Mouse (Mus musculus): Measurements from ENCODE around the gene Dpyd. TPM values are rescaled to one million over a fixed set of nuclear protein-coding genes. Genes with fewer than 3 reads are reported as not detected.

The Dpyd gene
- polyA plus RNA-seq, 1 experiment from 2014 or later, result 6.7 TPM

GRCm38 (mm10) chr3:118663987-118664692 lies 102.2 kb downstream of the Dpyd start:
- 50% methylated on average over 5 of the region's 5 CpGs for WGBS

GRCm38 (mm10) chr3:118674121-118674745 lies 112.3 kb downstream of the Dpyd start:
- no peak for DNase-seq (ENCODE audit: low spot score)
- no peak overlapping the region; the same call in 1 of the 2 replicates for H3K4me3 ChIP-seq (ENCODE audit: low read depth, low read length)
- H3K4me2 ChIP-seq (ENCODE audit: low read depth, low read length, severe bottlenecking), result peak overlapping the region; percentile 29
- H3K36me3 ChIP-seq (ENCODE audit: control insufficient read depth, insufficient read depth, low read length), result no peaks in the 10 kb centered on the region
- no peaks in the 10 kb centered on the region for H3K27me3 ChIP-seq (ENCODE audit: control insufficient read depth, insufficient read depth, low read length)
- H3K4me1 ChIP-seq (replicated peaks; ENCODE audit: control insufficient read depth, insufficient read depth, low read length), result no peaks in the 10 kb centered on the region; the same call in 1 of the 2 replicates
- no peak overlapping the region for H3K9ac ChIP-seq (ENCODE audit: low read length)
- peak; percentile 78 for ATAC-seq (replicated peaks; ENCODE audit: low FRiP score)
- 20% methylated on average over 10 of the region's 10 CpGs for WGBS
- no peak overlapping the region for H3K27ac ChIP-seq (ENCODE audit: low read depth, low read length)
- no peaks in the 10 kb centered on the region for H3K9me3 ChIP-seq (ENCODE audit: control insufficient read depth, low read length)

More at GRCm38 (mm10) chr3:118663987-118664692, 102.2 kb downstream of the Dpyd start:
- no peak overlapping the region for H3K27ac ChIP-seq (ENCODE audit: low read depth, low read length)
- no peak overlapping the region for H3K4me3 ChIP-seq (ENCODE audit: low read depth, low read length)
- no peaks in the 10 kb centered on the region for H3K36me3 ChIP-seq (ENCODE audit: control insufficient read depth, insufficient read depth, low read length)
- no peak overlapping the region for H3K4me2 ChIP-seq (ENCODE audit: low read depth, low read length, severe bottlenecking)
- H3K27me3 ChIP-seq (ENCODE audit: control insufficient read depth, insufficient read depth, low read length), result no peaks in the 10 kb centered on the region
- H3K9ac ChIP-seq (ENCODE audit: low read length), result no peak overlapping the region
- no peaks in the 10 kb centered on the region for H3K9me3 ChIP-seq (ENCODE audit: control insufficient read depth, low read length)
- peak; percentile 52 for DNase-seq (ENCODE audit: low spot score)
- peak; percentile 77 for ATAC-seq (replicated peaks; ENCODE audit: low FRiP score)
- no peaks in the 10 kb centered on the region for H3K4me1 ChIP-seq (replicated peaks; ENCODE audit: control insufficient read depth, insufficient read depth, low read length)

GRCm38 (mm10) chr3:118675441-118675840 lies 113.5 kb downstream of the Dpyd start:
- no peaks in the 10 kb centered on the region for H3K27me3 ChIP-seq (ENCODE audit: control insufficient read depth, insufficient read depth, low read length)
- 14% methylated on average over 1 of the region's 1 CpGs for WGBS
- no peak overlapping the region for H3K4me2 ChIP-seq (ENCODE audit: low read depth, low read length, severe bottlenecking)
- H3K9me3 ChIP-seq (ENCODE audit: control insufficient read depth, low read length), result no peaks in the 10 kb centered on the region
- no peak overlapping the region for H3K9ac ChIP-seq (ENCODE audit: low read length)
- H3K36me3 ChIP-seq (ENCODE audit: control insufficient read depth, insufficient read depth, low read length), result no peaks in the 10 kb centered on the region
- ATAC-seq (replicated peaks; ENCODE audit: low FRiP score) (peak; percentile 57), DNase-seq (ENCODE audit: low spot score) (no peak)
- no peak overlapping the region for H3K4me3 ChIP-seq (ENCODE audit: low read depth, low read length)
- H3K27ac ChIP-seq (ENCODE audit: low read depth, low read length), result no peak overlapping the region
- no peaks in the 10 kb centered on the region; the same call in 1 of the 2 replicates for H3K4me1 ChIP-seq (replicated peaks; ENCODE audit: control insufficient read depth, insufficient read depth, low read length)

GRCm38 (mm10) chr3:118676052-118676777 lies 114.3 kb downstream of the Dpyd start:
- H3K9ac ChIP-seq (ENCODE audit: low read length), result no peak overlapping the region
- no peaks in the 10 kb centered on the region for H3K27me3 ChIP-seq (ENCODE audit: control insufficient read depth, insufficient read depth, low read length)
- H3K27ac ChIP-seq (ENCODE audit: low read depth, low read length), result peak overlapping the region; percentile 34; the same call in 1 of the 2 replicates
- no peaks in the 10 kb centered on the region for H3K9me3 ChIP-seq (ENCODE audit: control insufficient read depth, low read length)
- ATAC-seq (replicated peaks; ENCODE audit: low FRiP score) (peak; percentile 56), DNase-seq (ENCODE audit: low spot score) (no peak)
- WGBS, result 40% methylated on average over 7 of the region's 7 CpGs
- no peak overlapping the region for H3K4me3 ChIP-seq (ENCODE audit: low read depth, low read length)
- no peak overlapping the region for H3K4me2 ChIP-seq (ENCODE audit: low read depth, low read length, severe bottlenecking)
- H3K4me1 ChIP-seq (replicated peaks; ENCODE audit: control insufficient read depth, insufficient read depth, low read length), result no peaks in the 10 kb centered on the region; the same call in 1 of the 2 replicates
- no peaks in the 10 kb centered on the region for H3K36me3 ChIP-seq (ENCODE audit: control insufficient read depth, insufficient read depth, low read length)

- Histone ChIP-seq H3K9me3 (ENCODE audit: control insufficient read depth, low read length) (no peaks in the 10 kb centered on the region), H3K4me1 (replicated peaks; ENCODE audit: control insufficient read depth, insufficient read depth, low read length) (no peaks in the 10 kb centered on the region; the same call in 1 of the 2 replicates), H3K27me3 (ENCODE audit: control insufficient read depth, insufficient read depth, low read length) (no peaks in the 10 kb centered on the region), H3K4me2 (ENCODE audit: low read depth, low read length, severe bottlenecking) (no peak overlapping the region), H3K36me3 (ENCODE audit: control insufficient read depth, insufficient read depth, low read length) (no peaks in the 10 kb centered on the region), H3K27ac (ENCODE audit: low read depth, low read length) (no peak overlapping the region), H3K9ac (ENCODE audit: low read length) (no peak overlapping the region), H3K4me3 (ENCODE audit: low read depth, low read length) (no peak overlapping the region)
- no peak for DNase-seq (ENCODE audit: low spot score)
- ATAC-seq (replicated peaks; ENCODE audit: low FRiP score), result no peak
- 55% methylated on average over 4 of the region's 4 CpGs for WGBS
These were observed 118.9 kb downstream of the Dpyd start for GRCm38 (mm10) chr3:118680803-118681202.

GRCm38 (mm10) chr3:118750269-118750668 lies 188.3 kb downstream of the Dpyd start:
- Histone ChIP-seq H3K36me3 (ENCODE audit: control insufficient read depth, insufficient read depth, low read length) (no peaks in the 10 kb centered on the region), H3K27ac (ENCODE audit: low read depth, low read length) (no peak overlapping the region), H3K9me3 (ENCODE audit: control insufficient read depth, low read length) (no peaks in the 10 kb centered on the region), H3K27me3 (ENCODE audit: control insufficient read depth, insufficient read depth, low read length) (no peaks in the 10 kb centered on the region), H3K9ac (ENCODE audit: low read length) (no peak overlapping the region), H3K4me2 (ENCODE audit: low read depth, low read length, severe bottlenecking) (no peak overlapping the region), H3K4me3 (ENCODE audit: low read depth, low read length) (no peak overlapping the region), H3K4me1 (replicated peaks; ENCODE audit: control insufficient read depth, insufficient read depth, low read length) (no peaks in the 10 kb centered on the region)
- no peak for ATAC-seq (replicated peaks; ENCODE audit: low FRiP score)
- no peak for DNase-seq (ENCODE audit: low spot score)
- 82% methylated on average over 3 of the region's 3 CpGs for WGBS

GRCm38 (mm10) chr3:118753623-118754022 lies 191.7 kb downstream of the Dpyd start:
- 85% methylated on average over 2 of the region's 2 CpGs for WGBS
- no peaks in the 10 kb centered on the region for H3K4me1 ChIP-seq (replicated peaks; ENCODE audit: control insufficient read depth, insufficient read depth, low read length)
- no peaks in the 10 kb centered on the region for H3K36me3 ChIP-seq (ENCODE audit: control insufficient read depth, insufficient read depth, low read length)
- no peak for DNase-seq (ENCODE audit: low spot score)
- no peak overlapping the region for H3K9ac ChIP-seq (ENCODE audit: low read length)
- no peaks in the 10 kb centered on the region for H3K27me3 ChIP-seq (ENCODE audit: control insufficient read depth, insufficient read depth, low read length)
- H3K4me2 ChIP-seq (ENCODE audit: low read depth, low read length, severe bottlenecking), result no peak overlapping the region
- ATAC-seq (replicated peaks; ENCODE audit: low FRiP score), result no peak
- no peak overlapping the region for H3K27ac ChIP-seq (ENCODE audit: low read depth, low read length)
- H3K4me3 ChIP-seq (ENCODE audit: low read depth, low read length), result no peak overlapping the region
- no peaks in the 10 kb centered on the region for H3K9me3 ChIP-seq (ENCODE audit: control insufficient read depth, low read length)

- no peak overlapping the region for H3K4me3 ChIP-seq (ENCODE audit: low read depth, low read length)
- no peaks in the 10 kb centered on the region for H3K4me1 ChIP-seq (replicated peaks; ENCODE audit: control insufficient read depth, insufficient read depth, low read length)
- no peak for DNase-seq (ENCODE audit: low spot score)
- no peak for ATAC-seq (replicated peaks; ENCODE audit: low FRiP score)
- no peaks in the 10 kb centered on the region for H3K36me3 ChIP-seq (ENCODE audit: control insufficient read depth, insufficient read depth, low read length)
- WGBS, result 85% methylated on average over 1 of the region's 1 CpGs
- no peak overlapping the region for H3K9ac ChIP-seq (ENCODE audit: low read length)
- no peaks in the 10 kb centered on the region for H3K27me3 ChIP-seq (ENCODE audit: control insufficient read depth, insufficient read depth, low read length)
- no peak overlapping the region for H3K4me2 ChIP-seq (ENCODE audit: low read depth, low read length, severe bottlenecking)
- no peaks in the 10 kb centered on the region for H3K9me3 ChIP-seq (ENCODE audit: control insufficient read depth, low read length)
- H3K27ac ChIP-seq (ENCODE audit: low read depth, low read length), result no peak overlapping the region
These were observed 194.2 kb downstream of the Dpyd start for GRCm38 (mm10) chr3:118756099-118756498.

Data from forebrain, embryonic 11.5 days (tissue).